ENCODE assay signal across 8 mouse cellular contexts in genomic region chr7:51862097-51862492, GRCm38 (mm10). TPM values are rescaled to one million over a fixed set of nuclear protein-coding genes. Genes with fewer than 3 reads are reported as not detected.
DNase-seq lines count a peak whose midpoint lies in the region; ATAC-seq and TF ChIP-seq lines count a peak whose summit lies in the region.

Gene Fancf, minus strand, starts transcription at chr7:51862267.

- H3K27me3 ChIP-seq in MEL (ENCODE audit: control insufficient read depth in 1 of 2, insufficient read depth in 2 of 2, low read length in 2 of 2): no peaks in the 10 kb centered on the region
- no peaks in the 10 kb centered on the region for H3K27me3 ChIP-seq in cerebellum, adult 2 months (ENCODE audit: control insufficient read depth, insufficient read depth, low read length)
- H3K27me3 ChIP-seq in forebrain, postnatal 0 days (ENCODE audit: insufficient read depth, low read length): no peaks in the 10 kb centered on the region
- H3K27me3 ChIP-seq in lung, embryonic 15.5 days: no peaks in the 10 kb centered on the region

- peak within 1 kb of the TSS; percentile 98 for H3K9ac ChIP-seq in MEL (ENCODE audit: control insufficient read depth, low read depth, low read length, poor library complexity, severe bottlenecking)
- peak within 1 kb of the TSS; percentile 81 for H3K9ac ChIP-seq in forebrain, postnatal 0 days
- peak within 1 kb of the TSS; percentile 83 for H3K9ac ChIP-seq in lung, embryonic 15.5 days

- no peak for TF ChIP-seq CTCF in MEL (IDR thresholded peaks at IDR 0.05 in 2 of 3, conservative IDR thresholded peaks at IDR 0.05 in 1 of 3; ENCODE audit: control insufficient read depth in 1 of 3, insufficient read depth in 1 of 3, low read depth in 2 of 3, low read length in 3 of 3, poor library complexity in 1 of 3, severe bottlenecking in 1 of 3)
- no peak for TF ChIP-seq CTCF in cerebellum, adult 2 months (IDR thresholded peaks at IDR 0.05; ENCODE audit: borderline replicate concordance, insufficient read depth, low read depth, low read length)
- TF ChIP-seq CTCF in forebrain, postnatal 0 days (IDR thresholded peaks at IDR 0.05; ENCODE audit: low read depth): peak; percentile 29; the same call in 1 of the 2 replicates

- H3K4me1 ChIP-seq in MEL (ENCODE audit: control insufficient read depth in 1 of 2, insufficient read depth in 2 of 2, low read length in 2 of 2): peaks cover 5 to 18% of the 10 kb centered on the region in 2 experiments; a peak in 3 of 4 replicates
- H3K4me1 ChIP-seq in cerebellum, adult 2 months (ENCODE audit: control insufficient read depth, insufficient read depth, low read length): 0 out of 2 replicates have a peak, but pooled peaks cover 4% of the 10 kb centered on the region
- H3K4me1 ChIP-seq in forebrain, postnatal 0 days (ENCODE audit: insufficient read depth): peaks cover 10% of the 10 kb centered on the region; the same call in 1 of the 2 replicates
- peaks cover 14% of the 10 kb centered on the region for H3K4me1 ChIP-seq in lung, embryonic 15.5 days

- peak; percentile 66 to 84; a peak in 3 of 4 replicates for TF ChIP-seq POLR2A in MEL (IDR thresholded peaks at IDR 0.05; ENCODE audit: control insufficient read depth in 1 of 2, insufficient read depth in 1 of 2, low read depth in 1 of 2, low read length in 2 of 2, poor library complexity in 1 of 2)
- TF ChIP-seq POLR2A in cerebellum, adult 2 months (IDR thresholded peaks at IDR 0.05; ENCODE audit: borderline replicate concordance, insufficient read depth, low read length): peak; percentile 65

- no peaks in the 10 kb centered on the region for H3K9me3 ChIP-seq in MEL (replicated peaks; ENCODE audit: insufficient read depth, low read length)
- H3K9me3 ChIP-seq in forebrain, postnatal 0 days (ENCODE audit: low read length): no peaks in the 10 kb centered on the region
- H3K9me3 ChIP-seq in lung, embryonic 15.5 days: no peaks in the 10 kb centered on the region

- peak; percentile 99 for ATAC-seq in forebrain, postnatal 0 days
- ATAC-seq in lung, embryonic 15.5 days (ENCODE audit: borderline replicate concordance, extremely low read depth, low FRiP score, low TSS enrichment): peak; percentile 98

- peaks cover 6 to 37% of the 10 kb centered on the region in 2 experiments; a peak in 3 of 4 replicates for H3K36me3 ChIP-seq in MEL (ENCODE audit: control insufficient read depth in 1 of 2, insufficient read depth in 2 of 2, low read length in 2 of 2)
- no peaks in the 10 kb centered on the region; the same call in 1 of the 2 replicates for H3K36me3 ChIP-seq in forebrain, postnatal 0 days (ENCODE audit: insufficient read depth)
- H3K36me3 ChIP-seq in lung, embryonic 15.5 days: 0 out of 2 replicates have a peak, but pooled peaks cover 3% of the 10 kb centered on the region

- peak; percentile 96 for DNase-seq in MEL (ENCODE audit: low read depth, low spot score)
- DNase-seq in cerebellum, adult 2 months: peak; percentile 97 to 100
- DNase-seq in forebrain, postnatal 0 days: peak; percentile 99
- DNase-seq in heart, postnatal 4 days: peak; percentile 99
- peak; percentile 95 to 99 for DNase-seq in layer of hippocampus, adult 8-10 months (ENCODE audit: low spot score in 2 of 2)
- peak; percentile 91 for DNase-seq in ovary, adult 18-20 months (ENCODE audit: low spot score)
- peak; percentile 97 for DNase-seq in thymus, postnatal 0 days (ENCODE audit: low spot score)

- no peak for TF ChIP-seq RAD21 in MEL (IDR thresholded peaks at IDR 0.05; ENCODE audit: low read depth, low read length)

- WGBS in cerebellum, adult 2 months: under 1% methylated on average over 43 of the region's 43 CpGs
- WGBS in forebrain, postnatal 0 days: under 1% methylated on average over 43 of the region's 43 CpGs
- under 1% methylated on average over 37 of the region's 43 CpGs for WGBS in lung, embryonic 15.5 days

- peaks cover 37% of the 10 kb centered on the region for H3K79me2 ChIP-seq in MEL (ENCODE audit: control insufficient read depth, insufficient read depth, low read length, poor library complexity)

- no peak for TF ChIP-seq EP300 in MEL (IDR thresholded peaks at IDR 0.05; ENCODE audit: low read depth in 1 of 2, low read length in 2 of 2)

- peak within 1 kb of the TSS; percentile 96 for H3K27ac ChIP-seq in MEL (ENCODE audit: control insufficient read depth, low read depth, low read length)
- H3K27ac ChIP-seq in cerebellum, adult 2 months (ENCODE audit: insufficient read depth, low read length): peak within 1 kb of the TSS; percentile 75
- peak within 1 kb of the TSS; percentile 100 for H3K27ac ChIP-seq in forebrain, postnatal 0 days (ENCODE audit: low read depth, low read length)
- peak within 1 kb of the TSS; percentile 97 for H3K27ac ChIP-seq in lung, embryonic 15.5 days

- peak within 1 kb of the TSS; percentile 83 to 94 for H3K4me3 ChIP-seq in MEL (ENCODE audit: control insufficient read depth in 1 of 2, insufficient read depth in 1 of 2, low read depth in 2 of 2, low read length in 2 of 2)
- peak within 1 kb of the TSS; percentile 66 for H3K4me3 ChIP-seq in cerebellum, adult 2 months (replicated peaks; ENCODE audit: insufficient read depth, low read depth, low read length)
- peak within 1 kb of the TSS; percentile 81 for H3K4me3 ChIP-seq in forebrain, postnatal 0 days (ENCODE audit: low read depth, low read length)
- peak within 1 kb of the TSS; percentile 81 for H3K4me3 ChIP-seq in lung, embryonic 15.5 days

- H3K4me2 ChIP-seq in forebrain, postnatal 0 days (ENCODE audit: low read depth): peak within 1 kb of the TSS; percentile 87
- H3K4me2 ChIP-seq in lung, embryonic 15.5 days: peak within 1 kb of the TSS; percentile 86

TF ChIP-seq in MEL, 35 proteins besides CTCF, POLR2A, EP300 and RAD21:
- TF ChIP-seq HCFC1 (IDR thresholded peaks at IDR 0.05; ENCODE audit: low read depth, low read length) (peak; percentile 86), MAZ (IDR thresholded peaks at IDR 0.05; ENCODE audit: low read depth, low read length) (no peak), NELFE (IDR thresholded peaks at IDR 0.05; ENCODE audit: low read depth, low read length) (peak; percentile 75), USF1 (IDR thresholded peaks at IDR 0.05; ENCODE audit: low read depth, low read length) (peak; percentile 32; the same call in 1 of the 2 replicates), ZMIZ1 (IDR thresholded peaks at IDR 0.05; ENCODE audit: low read depth, low read length) (peak; percentile 45), GATA1 (IDR thresholded peaks at IDR 0.05; ENCODE audit: low read depth, low read length) (no peak), MYB (IDR thresholded peaks at IDR 0.05; ENCODE audit: low read depth, low read length) (no peak), BHLHE40 (IDR thresholded peaks at IDR 0.05; ENCODE audit: borderline replicate concordance, low read depth, low read length) (no peak), TBP (IDR thresholded peaks at IDR 0.05; ENCODE audit: low read depth, low read length) (peak; percentile 81), MYC (IDR thresholded peaks at IDR 0.05; ENCODE audit: low read depth, low read length) (peak; percentile 38; the same call in 1 of the 2 replicates), RCOR1 (IDR thresholded peaks at IDR 0.05; ENCODE audit: low read depth, low read length) (no peak), MAX (IDR thresholded peaks at IDR 0.05; ENCODE audit: low read length) (0 out of 2 replicates have a peak, but pooled peaks have one; percentile 68), MAFK (IDR thresholded peaks at IDR 0.05; ENCODE audit: borderline replicate concordance, low read depth, low read length) (no peak), ETS1 (IDR thresholded peaks at IDR 0.05; ENCODE audit: low read depth, low read length) (no peak), ELF1 (IDR thresholded peaks at IDR 0.05; ENCODE audit: low read depth, low read length) (peak; percentile 86), TCF12 (IDR thresholded peaks at IDR 0.05; ENCODE audit: low read depth, low read length) (0 out of 2 replicates have a peak, but pooled peaks have one; percentile 26), JUND (IDR thresholded peaks at IDR 0.05; ENCODE audit: low read depth, low read length) (no peak), SIN3A (IDR thresholded peaks at IDR 0.05; ENCODE audit: low read length) (peak; percentile 58), E2F4 (IDR thresholded peaks at IDR 0.05; ENCODE audit: borderline replicate concordance, low read depth, low read length) (no peak), GABPA (IDR thresholded peaks at IDR 0.05; ENCODE audit: low read depth, low read length) (no peak), CHD2 (IDR thresholded peaks at IDR 0.05; ENCODE audit: low read length) (0 out of 2 replicates have a peak, but pooled peaks have one; percentile 52), TAL1 (IDR thresholded peaks at IDR 0.05; ENCODE audit: low read length) (no peak), NRF1 (IDR thresholded peaks at IDR 0.05; ENCODE audit: insufficient read depth, low read depth, low read length, poor library complexity, severe bottlenecking) (no peak), SMC3 (IDR thresholded peaks at IDR 0.05; ENCODE audit: low read depth, low read length) (no peak), MXI1 (IDR thresholded peaks at IDR 0.05; ENCODE audit: low read depth, low read length) (no peak; the same call in 1 of the 2 replicates), POLR2AphosphoS2 (IDR thresholded peaks at IDR 0.05; ENCODE audit: low read length) (peak; percentile 69), USF2 (IDR thresholded peaks at IDR 0.05; ENCODE audit: borderline replicate concordance in 1 of 2, insufficient read depth in 1 of 2, low read depth in 1 of 2, low read length in 2 of 2) (no peak)

RNA-seq across cellular contexts. Expression of gene Fancf, which starts in this region (rescaled TPM):
- 11.0 and 12.0 TPM in 2 replicates for total RNA-seq in MEL (2012; rRNA removed)
- 10 to 100 TPM in 1 of 2 experiments, not detected in 1; 12.9 TPM for polyA plus RNA-seq in MEL (2012; ENCODE audit: insufficient read depth in 1 of 2, insufficient read length in 2 of 2, low read depth in 1 of 2, low replicate concordance in 2 of 2, missing spikeins in 1 of 2)
- 6.1 and 6.9 TPM in 2 replicates for polyA plus RNA-seq in cerebellum, adult 2 months (2012; rRNA removed)
- 8.8 and 17.8 TPM in 2 replicates for total RNA-seq in forebrain, postnatal 0 days (2014; rRNA removed)
- polyA plus RNA-seq in forebrain, postnatal 0 days (2015; fragmentation: Nextera tagmentation; extraction: Ambion mirVana): 9.1 TPM in 2 replicates
- 1 to 10 TPM; 3.7 to 4.9 TPM for total RNA-seq in heart, postnatal 4 days (2021)
- total RNA-seq in layer of hippocampus, adult 8-10 months (2022): 1 to 10 TPM; 3.6 to 5.6 (median 4.3) TPM
- polyA plus RNA-seq in lung, embryonic 15.5 days (2015; fragmentation: Nextera tagmentation; extraction: Ambion mirVana): 10.0 and 10.2 TPM in 2 replicates
- 9.8 and 9.9 TPM in 2 replicates for polyA plus RNA-seq in thymus, postnatal 0 days (2015; fragmentation: Nextera tagmentation; extraction: Ambion mirVana)

Comparison
In these comparisons a context has a peak if more than half of its experiments do, and no peak if none do; other contexts are left out.
1. Peak in every context shown above with its lines: DNase-seq, ATAC-seq, H3K4me3 ChIP-seq and H3K27ac ChIP-seq.